Mouse (Mus musculus) granulocyte monocyte progenitor cell, adult 5-6 weeks (primary cell): ENCODE data around the gene Cyp4f16. TPM values are rescaled to one million over a fixed set of nuclear protein-coding genes. Genes with fewer than 3 reads are reported as not detected.
"Not testable (repeated sequence)": the region's sequence is repeated elsewhere in the genome, so short reads cannot be mapped to it uniquely, and the experiment has no call there.

ENCODE experiments used
- ATAC-seq: replicated peaks from 2 replicates; pipeline ENCODE4 v1.8.0; 2016; ENCODE audit warnings: mild to moderate bottlenecking, moderate TSS enrichment, inconsistent platforms; ENCODE audit not compliant: poor library complexity, severe bottlenecking
- total RNA-seq, 2 experiments: library from RNA; stranded (forward) in 1 of 2; stranded (reverse) in 1 of 2; fragments of 200-712, 200-1000 nt in 1 of 2; fragments of >200 nt in 1 of 2; fragmentation: Nextera tagmentation in 1 of 2; gene quantifications; 2 replicates each; pipeline ENCODE4 v1.2.3; 2014 to 2017

The Cyp4f16 gene
- total RNA-seq, 2 experiments from 2014 or later: 10.5 to 11.0 TPM

DNA sequence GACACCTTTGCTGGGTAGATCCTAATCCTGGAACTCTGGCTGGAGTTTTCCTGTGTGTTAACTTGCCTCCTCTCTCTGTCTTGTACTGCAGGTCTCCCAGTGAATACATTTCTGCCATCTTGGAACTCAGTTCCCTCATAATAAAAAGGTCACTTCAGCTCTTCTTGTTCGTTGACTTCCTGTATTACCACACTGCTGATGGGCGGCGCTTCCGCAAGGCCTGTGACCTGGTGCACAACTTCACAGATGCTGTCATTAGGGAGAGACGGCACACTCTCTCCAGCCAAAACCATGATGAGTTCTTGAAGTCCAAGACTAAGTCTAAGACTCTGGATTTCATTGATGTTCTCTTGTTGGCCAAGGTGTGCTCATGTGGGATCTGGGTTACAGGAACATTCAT, 8.4 kb downstream of the Cyp4f16 start:
- not testable (repeated sequence) for ATAC-seq

- not testable (repeated sequence) for ATAC-seq
These were observed 14.0 kb downstream of the Cyp4f16 start for GRCm38 (mm10) chr17:32550377-32550776.

DNA sequence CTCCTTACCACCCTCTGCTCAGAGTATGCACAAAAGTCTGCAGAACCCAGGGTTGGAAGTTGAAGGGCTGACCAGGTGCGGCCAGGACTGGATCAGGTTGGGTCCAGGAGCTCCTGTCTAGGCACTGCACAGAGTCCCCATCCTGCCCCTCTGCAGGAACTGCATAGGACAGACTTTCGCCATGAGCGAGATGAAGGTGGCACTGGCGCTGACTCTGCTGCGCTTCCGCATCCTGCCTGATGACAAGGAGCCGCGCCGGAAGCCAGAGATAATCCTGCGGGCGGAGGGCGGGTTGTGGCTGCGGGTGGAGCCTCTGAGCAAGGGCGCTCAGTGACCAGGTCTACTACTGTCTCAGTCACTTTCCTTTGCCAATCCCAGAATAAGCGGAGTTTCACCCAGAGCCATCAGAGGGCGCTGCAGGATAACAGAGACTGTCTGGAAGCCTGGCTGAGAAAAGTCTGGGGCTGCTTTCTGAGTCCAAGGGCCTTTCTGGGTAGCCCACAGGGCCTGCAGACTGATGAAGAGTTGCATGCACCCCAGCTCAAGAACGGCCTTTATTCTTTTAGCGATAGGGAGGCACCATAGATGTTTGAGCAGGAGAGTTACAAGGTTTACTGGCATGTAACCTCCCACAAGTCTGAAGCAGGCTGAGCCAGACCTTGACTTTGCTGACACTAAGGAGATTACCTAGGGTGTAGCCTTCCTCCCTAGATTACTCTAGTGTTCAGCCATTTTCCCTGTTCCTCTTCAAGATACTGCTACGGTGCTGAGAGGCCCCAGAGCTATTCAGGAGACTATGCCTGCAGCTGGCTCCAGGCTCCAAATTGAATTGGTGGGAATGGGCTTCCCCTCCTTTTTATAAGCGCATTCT, 14.8 kb downstream of the Cyp4f16 start:
- peak; percentile 96 for ATAC-seq

DNA sequence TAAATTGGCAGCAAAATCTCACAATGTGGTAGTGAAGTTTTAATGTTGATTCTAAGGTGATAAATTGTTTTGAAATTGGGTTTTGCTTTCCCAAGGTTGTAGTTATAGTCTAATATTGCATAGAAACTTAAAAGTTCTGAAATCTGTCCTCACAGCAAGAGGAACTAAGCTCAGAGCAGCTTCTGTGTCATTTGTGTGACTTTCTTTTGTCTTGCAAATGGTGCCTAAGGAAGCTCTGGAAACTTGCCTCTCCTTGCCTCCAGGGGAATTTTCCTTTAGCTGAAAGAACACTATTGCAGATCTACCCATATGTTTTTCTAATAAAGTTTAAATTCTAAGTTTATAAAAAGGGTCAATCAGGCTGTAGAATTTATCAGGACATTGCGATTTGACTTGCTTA, 16.7 kb downstream of the Cyp4f16 start:
- ATAC-seq: not testable (repeated sequence)

DNA sequence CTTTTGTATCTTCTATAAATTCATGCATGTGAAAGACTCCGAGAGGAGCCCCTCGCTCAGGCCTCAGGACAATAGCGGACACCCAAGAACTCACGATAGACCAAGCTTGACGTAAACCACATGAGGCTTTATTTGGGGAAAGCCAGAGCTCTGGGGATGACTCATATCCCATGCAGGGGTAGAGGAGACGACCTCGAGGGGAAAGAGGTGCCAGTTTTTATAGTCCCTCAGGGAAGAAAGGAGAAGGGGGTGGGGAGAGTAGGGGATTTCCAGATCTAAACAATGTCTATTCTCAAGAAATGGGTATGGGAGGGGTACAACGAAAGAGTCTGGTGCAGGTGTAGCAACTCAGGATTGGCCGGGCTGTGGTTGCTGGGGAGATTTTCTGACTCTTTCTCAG, 18.0 kb downstream of the Cyp4f16 start:
- not testable (repeated sequence) for ATAC-seq

- ATAC-seq: not testable (repeated sequence)
These were observed 26.9 kb downstream of the Cyp4f16 start for GRCm38 (mm10) chr17:32563301-32563700.

DNA sequence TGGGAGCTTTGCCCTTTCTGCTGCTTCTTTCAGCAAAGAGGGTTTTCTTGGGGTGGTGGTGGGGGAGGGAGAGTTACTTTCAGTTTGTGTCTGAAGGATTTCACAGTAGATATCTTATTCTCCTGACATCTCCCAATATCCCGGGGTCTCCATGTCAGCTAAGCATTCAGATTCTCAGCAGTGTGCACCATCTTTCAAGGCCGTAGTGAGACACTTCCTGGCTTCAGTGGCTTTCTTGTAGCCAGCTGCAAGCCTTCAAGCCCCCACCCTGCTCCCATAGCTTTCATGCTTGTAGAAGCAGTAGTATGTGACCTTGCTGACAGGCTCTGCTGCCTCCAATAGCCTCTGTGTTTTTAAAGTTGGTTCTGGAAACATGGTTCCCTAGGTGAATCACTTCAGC, 36.9 kb downstream of the Cyp4f16 start:
- ATAC-seq: not testable (repeated sequence)

- ATAC-seq: no peak
These were observed 41.3 kb downstream of the Cyp4f16 start for GRCm38 (mm10) chr17:32577496-32578186.

GRCm38 (mm10) chr17:32596494-32596893, 60.1 kb downstream of the Cyp4f16 start:
- ATAC-seq: no peak

Other genes with a start within 250 kb of the Cyp4f16 start
- 58.2 and 92.9 TPM in 2 replicates for gene Akap8, start 215.3 kb upstream of the Cyp4f16 start, total RNA-seq (2014; fragmentation: Nextera tagmentation)
- 125 and 132 TPM in 2 replicates for gene Akap8, start 215.3 kb upstream of the Cyp4f16 start, total RNA-seq (2017)
- gene Akap8l, start 186.0 kb upstream of the Cyp4f16 start, total RNA-seq (2014; fragmentation: Nextera tagmentation): 31.6 and 55.2 TPM in 2 replicates
- gene Akap8l, start 186.0 kb upstream of the Cyp4f16 start, total RNA-seq (2017): 58.8 and 65.8 TPM in 2 replicates
- gene Wiz, start 147.1 kb upstream of the Cyp4f16 start, total RNA-seq (2014; fragmentation: Nextera tagmentation): 33.7 and 36.7 TPM in 2 replicates
- gene Wiz, start 147.1 kb upstream of the Cyp4f16 start, total RNA-seq (2017): 4.7 and 5.5 TPM in 2 replicates
- gene Rasal3, start 133.0 kb upstream of the Cyp4f16 start, total RNA-seq (2014; fragmentation: Nextera tagmentation): 44.1 and 84.5 TPM in 2 replicates
- gene Rasal3, start 133.0 kb upstream of the Cyp4f16 start, total RNA-seq (2017): 44.5 and 60.1 TPM in 2 replicates
- 0.80 and 1.1 TPM in 2 replicates for gene Pglyrp2, start 112.4 kb upstream of the Cyp4f16 start, total RNA-seq (2014; fragmentation: Nextera tagmentation)
- 2.1 TPM in 1 of 2 replicates, not detected in the other for gene Pglyrp2, start 112.4 kb upstream of the Cyp4f16 start, total RNA-seq (2017)
- not detected in 2 replicates for gene Cyp4f39, start 83.8 kb upstream of the Cyp4f16 start, total RNA-seq (2014; fragmentation: Nextera tagmentation)
- 0.21 TPM in 1 of 2 replicates, not detected in the other for gene Cyp4f39, start 83.8 kb upstream of the Cyp4f16 start, total RNA-seq (2017)
- 1.2 and 1.9 TPM in 2 replicates for gene Cyp4f17, start 30.5 kb upstream of the Cyp4f16 start, total RNA-seq (2014; fragmentation: Nextera tagmentation)
- gene Cyp4f17, start 30.5 kb upstream of the Cyp4f16 start, total RNA-seq (2017): 0.13 and 0.31 TPM in 2 replicates
- not detected in 2 replicates for gene Cyp4f37, start 84.8 kb downstream of the Cyp4f16 start, total RNA-seq (2014; fragmentation: Nextera tagmentation)
- gene Cyp4f37, start 84.8 kb downstream of the Cyp4f16 start, total RNA-seq (2017): not detected in 2 replicates
- not detected in 2 replicates for gene Cyp4f40, start 122.3 kb downstream of the Cyp4f16 start, total RNA-seq (2014; fragmentation: Nextera tagmentation)
- not detected in 2 replicates for gene Cyp4f40, start 122.3 kb downstream of the Cyp4f16 start, total RNA-seq (2017)
- not detected in 2 replicates for gene Cyp4f15, start 149.1 kb downstream of the Cyp4f16 start, total RNA-seq (2014; fragmentation: Nextera tagmentation)
- gene Cyp4f15, start 149.1 kb downstream of the Cyp4f16 start, total RNA-seq (2017): not detected in 2 replicates